Mouse (Mus musculus) megakaryocyte, embryonic 14.5 days (primary cell): ENCODE measurements around the gene Hist1h2bn. TPM values are rescaled to one million over a fixed set of nuclear protein-coding genes. Genes with fewer than 3 reads are reported as not detected.
"Not testable (repeated sequence)": the region's sequence is repeated elsewhere in the genome, so short reads cannot be mapped to it uniquely, and the experiment has no call there.

Experiments
- H3K27me3 ChIP-seq: replicated peaks from 2 replicates; pipeline ENCODE3; 2012; ENCODE audit warnings: inconsistent platforms
- H3K36me3 ChIP-seq: replicated peaks from 2 replicates; pipeline ENCODE3; 2012; ENCODE audit warnings: low read length, inconsistent platforms, mixed read lengths
- H3K4me1 ChIP-seq: 2 replicates; pipeline ENCODE4 v1.6.1; 2012; ENCODE audit warnings: inconsistent platforms
- H3K4me3 ChIP-seq: replicated peaks from 2 replicates; pipeline ENCODE3; 2012; ENCODE audit warnings: moderate library complexity, mild to moderate bottlenecking, inconsistent platforms
- H3K9me3 ChIP-seq: 2 replicates; pipeline ENCODE4 v1.6.1; 2012; ENCODE audit warnings: inconsistent platforms
- FLI1 ChIP-seq: IDR thresholded peaks from 2 replicates; pipeline ENCODE4 v1.6.1; 2012; ENCODE audit warnings: low read length, inconsistent platforms, mixed read lengths
- GATA1 ChIP-seq: IDR thresholded peaks from 3 replicates; pipeline ENCODE4 v1.6.1; 2012; ENCODE audit warnings: mixed read lengths, low read length, inconsistent platforms, borderline replicate concordance
- polyA plus RNA-seq: library from polyadenylated mRNA; stranded (reverse); fragments of >175 nt; gene quantifications from 2 replicates; pipeline ENCODE4 v1.2.3, GENCODE M21; 2012; ENCODE audit warnings: low replicate concordance; ENCODE audit not compliant: insufficient read depth

Hist1h2bn gene
- polyA plus RNA-seq, 1 experiment: 7.1 TPM

DNA sequence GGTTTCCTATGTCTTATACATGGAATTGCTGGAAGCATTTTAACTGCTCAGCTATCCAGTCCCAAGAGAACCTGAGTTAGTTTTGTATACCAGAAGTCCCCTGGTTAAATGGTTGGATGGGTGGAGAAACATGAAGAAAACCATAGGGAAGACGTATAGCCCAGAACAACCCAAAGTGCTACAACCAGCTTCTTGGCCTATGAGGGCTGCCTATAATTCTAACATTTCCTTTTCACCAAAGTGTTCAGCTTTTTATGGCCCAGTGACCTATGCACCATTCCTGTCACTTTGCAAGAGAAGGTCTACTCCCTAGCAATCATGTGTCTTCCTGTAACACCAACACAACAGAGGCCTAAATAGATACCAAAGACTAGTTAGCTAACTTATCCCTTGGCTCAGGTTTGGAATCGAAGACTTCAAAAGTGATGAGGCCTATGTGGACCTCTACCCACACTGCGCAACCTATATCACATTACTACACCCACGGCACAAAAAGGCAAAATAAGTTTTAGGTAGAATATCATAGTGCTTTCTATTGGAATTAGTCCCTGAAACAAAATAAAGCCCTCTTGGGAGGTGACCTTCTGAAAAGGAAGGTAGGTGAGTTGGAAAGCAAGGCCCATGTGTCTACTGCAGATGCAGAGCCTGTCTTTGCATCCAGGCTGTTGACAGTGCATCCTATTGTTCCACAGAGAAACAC is 35.4 kb upstream of the Hist1h2bn start:
- Histone ChIP-seq H3K4me3 (peak overlapping the region; percentile 82), H3K4me1 (peaks cover 66% of the 10 kb centered on the region)
- TF ChIP-seq FLI1: no peak
- no peak for TF ChIP-seq GATA1

DNA sequence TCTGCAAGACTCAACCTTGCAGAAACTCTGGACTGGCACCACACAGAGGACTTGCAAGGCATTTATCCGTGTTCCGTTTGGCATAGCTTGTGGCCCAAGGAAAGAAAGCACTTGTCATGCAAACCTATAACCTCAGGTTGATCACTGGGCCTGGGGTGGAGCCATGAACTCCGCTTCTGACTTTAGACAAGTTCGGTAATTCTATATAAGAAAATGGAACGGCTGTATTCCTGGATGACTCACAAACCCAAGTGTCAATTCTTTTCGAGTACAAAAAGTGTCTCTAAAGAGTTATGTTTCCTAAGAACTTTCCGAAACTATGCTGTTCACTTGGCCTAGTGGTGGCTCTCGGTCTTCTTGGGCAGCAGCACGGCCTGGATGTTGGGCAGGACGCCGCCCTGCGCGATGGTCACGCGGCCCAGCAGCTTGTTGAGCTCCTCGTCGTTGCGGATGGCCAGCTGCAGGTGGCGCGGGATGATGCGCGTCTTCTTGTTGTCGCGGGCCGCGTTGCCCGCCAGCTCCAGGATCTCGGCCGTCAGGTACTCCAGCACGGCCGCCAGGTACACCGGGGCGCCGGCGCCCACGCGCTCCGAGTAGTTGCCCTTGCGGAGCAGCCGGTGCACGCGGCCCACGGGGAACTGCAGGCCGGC is 32.7 kb upstream of the Hist1h2bn start:
- not testable (repeated sequence) for H3K27me3 ChIP-seq, H3K36me3 ChIP-seq, H3K9me3 ChIP-seq
- peak overlapping the region; percentile 90 for H3K4me3 ChIP-seq
- H3K4me1 ChIP-seq: peaks cover 54% of the 10 kb centered on the region

More for the DNA sequence above, 35.4 kb upstream of the Hist1h2bn start:
- no peaks in the 10 kb centered on the region for H3K36me3 ChIP-seq
- H3K9me3 ChIP-seq: no peaks in the 10 kb centered on the region
- H3K27me3 ChIP-seq: no peaks in the 10 kb centered on the region

DNA sequence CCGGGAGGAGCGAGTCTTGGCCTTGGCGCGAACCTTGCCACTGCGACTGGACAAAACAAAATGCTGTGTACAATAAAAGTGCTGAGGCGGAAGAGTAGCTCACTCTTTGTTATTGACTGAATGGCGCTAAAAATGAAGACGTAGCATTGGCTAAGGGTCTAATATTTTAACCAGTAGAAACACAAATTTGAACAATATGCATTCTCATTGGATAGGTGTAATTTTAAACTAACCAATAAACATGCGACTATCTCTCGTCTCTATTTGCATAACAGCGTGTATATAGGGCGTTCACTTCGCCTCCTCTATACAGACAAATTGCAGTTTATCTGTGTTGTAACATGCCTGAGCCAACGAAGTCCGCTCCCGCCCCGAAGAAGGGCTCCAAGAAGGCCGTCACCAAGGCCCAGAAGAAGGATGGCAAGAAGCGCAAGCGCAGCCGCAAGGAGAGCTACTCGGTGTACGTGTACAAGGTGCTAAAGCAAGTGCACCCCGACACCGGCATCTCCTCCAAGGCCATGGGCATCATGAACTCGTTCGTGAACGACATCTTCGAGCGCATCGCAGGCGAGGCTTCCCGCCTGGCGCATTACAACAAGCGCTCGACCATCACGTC is 32.1 kb upstream of the Hist1h2bn start, which contains the start of gene Hist1h2bm:
Hist1h2bm (plus strand) TSS at position 288 of the 616 bp plus-strand sequence.
- H3K9me3 ChIP-seq, H3K27me3 ChIP-seq, H3K36me3 ChIP-seq: not testable (repeated sequence)
- Histone ChIP-seq H3K4me1 (peaks cover 52% of the 10 kb centered on the region), H3K4me3 (peak within 1 kb of the TSS; percentile 90)

DNA sequence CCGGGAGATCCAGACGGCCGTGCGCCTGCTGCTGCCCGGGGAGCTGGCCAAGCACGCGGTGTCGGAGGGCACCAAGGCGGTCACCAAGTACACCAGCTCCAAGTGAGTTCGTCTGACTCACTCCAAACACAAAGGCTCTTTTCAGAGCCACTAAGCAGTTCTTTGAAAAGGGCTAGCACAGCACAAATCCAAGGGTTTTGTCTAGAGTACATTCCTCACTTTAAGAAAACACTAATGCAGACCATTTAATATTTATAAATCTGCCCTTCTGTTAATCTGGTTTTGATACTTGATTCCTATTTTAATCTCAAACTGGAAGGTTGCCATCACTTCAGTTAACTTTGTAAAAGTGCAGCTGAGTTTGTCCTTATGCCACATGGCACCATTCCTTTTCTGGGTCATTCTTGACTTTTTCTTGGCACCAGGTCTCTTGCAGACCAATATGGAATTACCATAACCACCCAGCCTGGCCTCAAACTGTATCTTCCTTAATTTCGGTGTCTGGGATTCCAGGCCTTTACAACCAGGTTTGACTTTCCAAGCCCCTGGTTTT is 31.5 kb upstream of the Hist1h2bn start:
- no peaks in the 10 kb centered on the region for H3K27me3 ChIP-seq
- TF ChIP-seq GATA1 (no peak), FLI1 (no peak)
- no peaks in the 10 kb centered on the region for H3K9me3 ChIP-seq
- H3K4me1 ChIP-seq: peaks cover 50% of the 10 kb centered on the region
- H3K4me3 ChIP-seq: peak overlapping the region; percentile 85
- no peaks in the 10 kb centered on the region for H3K36me3 ChIP-seq

DNA sequence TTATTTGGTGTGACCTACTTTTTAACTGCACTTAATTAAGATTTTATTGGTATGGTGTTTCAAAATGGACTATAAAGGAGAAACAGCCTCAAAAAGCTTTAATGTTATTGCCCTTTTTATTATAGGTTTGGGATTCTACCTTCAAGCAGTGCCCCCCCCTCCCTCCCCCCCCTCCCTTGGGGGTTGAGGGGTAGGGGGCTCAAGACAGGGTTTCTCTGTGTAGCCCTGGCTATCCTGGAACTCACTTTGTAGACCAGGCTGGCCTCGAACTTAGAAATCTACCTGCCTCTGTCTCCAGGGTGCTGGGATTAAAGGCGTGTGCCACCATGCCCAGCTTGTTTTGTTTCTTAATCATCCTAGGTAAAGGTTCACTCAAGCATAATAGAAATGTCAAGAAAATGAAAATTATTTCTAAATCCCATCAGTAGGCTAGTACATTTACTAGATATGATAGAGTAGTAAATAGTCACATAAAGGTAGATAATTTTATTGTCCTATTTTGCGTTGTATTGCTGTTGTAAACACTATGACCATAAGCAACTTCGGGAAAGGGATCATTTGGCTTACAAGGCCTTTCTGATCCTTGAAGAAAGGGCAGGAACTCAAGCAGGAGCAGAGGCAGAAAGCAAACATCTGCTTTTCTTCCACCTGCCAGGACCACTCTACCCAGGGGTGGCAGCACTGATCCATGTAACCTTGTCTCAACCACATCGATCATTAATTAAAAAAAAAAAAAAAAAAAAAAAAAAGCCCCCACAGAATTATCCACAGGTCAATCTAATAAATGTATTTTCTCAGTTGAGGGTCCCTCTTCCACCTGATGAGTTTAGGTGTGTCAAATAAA is 30.7 kb upstream of the Hist1h2bn start:
- Histone ChIP-seq H3K36me3 (no peaks in the 10 kb centered on the region), H3K27me3 (no peaks in the 10 kb centered on the region), H3K9me3 (no peaks in the 10 kb centered on the region), H3K4me1 (peaks cover 46% of the 10 kb centered on the region), H3K4me3 (no peak overlapping the region)
- TF ChIP-seq GATA1 (no peak), FLI1 (no peak)

DNA sequence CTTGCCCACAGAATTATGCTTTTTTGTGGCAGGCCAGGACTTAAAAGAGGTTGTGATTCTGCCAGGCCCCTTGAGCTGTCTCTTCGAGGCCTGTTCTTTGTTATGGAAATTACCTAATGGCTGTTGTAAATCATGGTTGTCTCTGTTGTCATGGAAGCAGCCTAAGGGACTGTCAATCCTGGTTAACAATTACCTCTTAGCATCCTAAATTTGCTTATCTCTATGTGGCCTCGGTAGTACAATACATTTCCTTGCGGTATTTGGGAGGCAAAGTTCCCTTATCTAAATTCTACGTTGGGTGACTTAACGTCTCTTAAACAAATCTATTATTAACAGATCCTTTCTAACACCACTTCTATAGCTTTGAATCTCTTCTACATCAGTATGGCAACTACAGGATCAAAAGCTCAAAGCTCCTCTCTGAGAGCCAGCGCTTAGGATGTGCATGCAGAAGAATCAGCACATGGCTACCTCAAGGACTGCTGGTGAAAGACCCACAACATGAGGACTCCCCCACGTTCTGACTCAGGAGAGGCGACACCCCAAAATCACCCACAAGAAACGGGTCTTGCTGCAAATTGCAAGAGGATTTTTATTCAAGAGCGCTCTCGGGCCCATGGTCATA is 25.9 kb upstream of the Hist1h2bn start:
- no peak overlapping the region for H3K4me3 ChIP-seq
- no peak for TF ChIP-seq GATA1
- no peak for TF ChIP-seq FLI1
- peaks cover 31% of the 10 kb centered on the region for H3K4me1 ChIP-seq

DNA sequence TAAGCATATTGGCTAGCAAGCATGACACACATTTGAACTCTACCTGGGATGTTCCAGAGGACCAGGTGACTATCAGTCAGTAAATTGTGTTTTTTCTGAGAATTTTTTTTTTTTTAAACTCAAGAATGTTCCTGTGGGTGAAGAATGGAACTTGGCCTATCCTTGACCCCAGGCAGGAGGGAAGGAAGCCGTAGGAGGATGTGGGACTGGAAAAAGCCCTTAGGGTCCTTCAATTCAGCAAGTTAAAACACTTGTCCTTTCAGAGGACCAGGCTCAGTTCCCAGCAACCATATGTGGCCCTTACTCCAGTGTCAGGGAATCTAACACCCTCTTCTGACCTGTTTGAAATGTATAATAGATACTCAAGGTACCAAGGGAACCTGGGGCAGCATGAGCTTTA is 24.4 kb upstream of the Hist1h2bn start:
- no peaks in the 10 kb centered on the region for H3K36me3 ChIP-seq
- peaks cover 41% of the 10 kb centered on the region for H3K4me1 ChIP-seq
- H3K9me3 ChIP-seq: no peaks in the 10 kb centered on the region
- H3K4me3 ChIP-seq: no peak overlapping the region
- TF ChIP-seq FLI1 (no peak), GATA1 (no peak)
- no peaks in the 10 kb centered on the region for H3K27me3 ChIP-seq

More for the DNA sequence above, 25.9 kb upstream of the Hist1h2bn start:
- H3K9me3 ChIP-seq: no peaks in the 10 kb centered on the region
- H3K36me3 ChIP-seq: no peaks in the 10 kb centered on the region
- H3K27me3 ChIP-seq: no peaks in the 10 kb centered on the region

DNA sequence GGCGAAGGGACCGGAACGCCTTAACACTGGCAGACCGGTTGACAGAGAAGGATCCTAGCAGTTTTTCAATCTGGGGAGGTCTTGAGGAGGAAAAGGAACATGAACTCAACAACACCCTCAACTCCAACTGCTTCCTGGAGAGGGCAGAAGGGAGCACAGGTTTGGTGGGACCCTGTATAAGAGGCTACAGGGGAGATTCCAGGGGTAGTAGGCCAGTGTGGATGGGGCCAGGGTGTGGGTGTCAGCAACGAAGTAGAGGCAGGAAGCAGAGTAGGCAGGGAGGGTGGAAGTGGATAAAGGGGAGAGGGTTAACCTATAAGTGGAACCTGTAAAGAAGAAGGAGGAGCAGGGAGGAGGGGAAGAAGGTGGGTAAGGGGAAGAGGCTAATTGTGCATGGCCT is 20.5 kb upstream of the Hist1h2bn start:
- H3K4me1 ChIP-seq: peaks cover 51% of the 10 kb centered on the region
- no peaks in the 10 kb centered on the region for H3K36me3 ChIP-seq
- H3K9me3 ChIP-seq: no peaks in the 10 kb centered on the region
- H3K27me3 ChIP-seq: no peaks in the 10 kb centered on the region
- H3K4me3 ChIP-seq: no peak overlapping the region
- TF ChIP-seq GATA1 (no peak), FLI1 (no peak)
